Mouse (Mus musculus): ENCODE data around the gene Epha7.

DNA sequence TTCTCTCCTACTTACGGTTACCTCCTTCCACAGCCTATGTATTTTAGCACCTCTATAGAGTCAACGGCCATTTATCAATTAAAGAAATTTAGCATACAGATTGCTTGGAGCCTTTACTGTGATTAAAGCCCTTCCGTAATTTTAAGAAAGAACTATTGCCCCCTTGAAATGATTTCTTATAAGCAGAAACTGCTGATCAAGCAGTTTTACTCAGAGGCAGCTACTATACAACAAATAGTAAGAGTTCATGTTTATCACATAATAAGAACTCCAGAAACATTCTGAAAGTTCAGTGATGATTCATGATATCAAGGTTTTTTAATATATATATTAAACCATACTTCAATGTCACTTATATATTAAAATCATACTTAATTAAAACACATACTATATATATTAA is 197.4 kb downstream of the Epha7 start:
- TF ChIP-seq CTCF (IDR thresholded peaks at IDR 0.05; ENCODE audit: low read depth) (no peak), EP300 (IDR thresholded peaks at IDR 0.05; ENCODE audit: low read depth) (no peak)

Measured in liver, embryonic 14.5 days (tissue).